Mouse (Mus musculus): Measurements from ENCODE around the gene Nfkbib. TPM values are rescaled to one million over a fixed set of nuclear protein-coding genes. Genes with fewer than 3 reads are reported as not detected.
A peak's percentile ranks its signal among the peaks of the same experiment; 100 is the strongest.

Gene Nfkbib
- polyA plus RNA-seq, 1 experiment from 2014 or later = 31.2 TPM

GRCm38 (mm10) chr7:28790066-28790806 is 22.9 kb upstream of the Nfkbib start:
- ATAC-seq (ENCODE audit: low FRiP score, low TSS enrichment) = peak; percentile 13; the same call in 1 of the 2 replicates
- Histone ChIP-seq H3K36me3 (ENCODE audit: control insufficient read depth, insufficient read depth, low read length) (peaks cover 3% of the 10 kb centered on the region; the same call in 1 of the 2 replicates), H3K4me2 (replicated peaks; ENCODE audit: low read depth) (no peak overlapping the region), H3K4me3 (ENCODE audit: low read depth, low read length) (no peak overlapping the region), H3K9me3 (ENCODE audit: control insufficient read depth, low read length) (no peaks in the 10 kb centered on the region), H3K27me3 (ENCODE audit: control insufficient read depth, insufficient read depth, low read length) (no peaks in the 10 kb centered on the region), H3K27ac (replicated peaks) (no peak overlapping the region), H3K9ac (ENCODE audit: low read length) (no peak overlapping the region), H3K4me1 (replicated peaks; ENCODE audit: control insufficient read depth, insufficient read depth) (no peaks in the 10 kb centered on the region; the same call in 1 of the 2 replicates)
- TF ChIP-seq CTCF (IDR thresholded peaks at IDR 0.05; ENCODE audit: low read depth) = peak; percentile 68
- no peak for TF ChIP-seq EP300 (optimal IDR thresholded peaks at IDR 0.05)
- 57% methylated on average over 8 of the region's 8 CpGs for WGBS
- no peak for DNase-seq (ENCODE audit: low spot score)

DNA sequence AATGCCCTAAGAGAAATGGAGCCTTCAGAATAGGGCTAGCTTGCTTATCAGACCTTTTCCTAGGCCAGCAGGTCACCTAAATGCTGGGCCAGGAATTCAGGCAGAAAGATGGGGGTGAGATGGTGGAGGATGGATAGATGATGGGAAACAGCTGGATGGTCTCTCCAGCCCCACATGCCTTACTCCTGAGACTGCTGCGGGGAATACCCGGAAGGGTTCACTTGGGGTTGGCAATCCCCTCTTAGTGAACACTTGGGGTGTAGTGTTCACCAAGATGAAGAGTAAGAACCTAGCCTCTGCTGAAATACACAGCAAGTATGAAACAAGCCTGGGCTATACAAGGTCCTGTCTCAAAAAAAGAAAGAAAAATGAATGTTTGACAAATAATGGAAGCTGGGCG is 21.9 kb upstream of the Nfkbib start:
- no peaks in the 10 kb centered on the region; the same call in 1 of the 2 replicates for H3K4me1 ChIP-seq (replicated peaks; ENCODE audit: control insufficient read depth, insufficient read depth)
- H3K27ac ChIP-seq (replicated peaks) = 0 out of 2 replicates have a peak overlapping the region, but pooled peaks have one; percentile 24
- DNase-seq (ENCODE audit: low spot score) = no peak
- no peak for TF ChIP-seq EP300 (optimal IDR thresholded peaks at IDR 0.05)
- TF ChIP-seq CTCF (IDR thresholded peaks at IDR 0.05; ENCODE audit: low read depth) = no peak
- H3K36me3 ChIP-seq (ENCODE audit: control insufficient read depth, insufficient read depth, low read length) = peaks cover 3% of the 10 kb centered on the region; the same call in 1 of the 2 replicates
- H3K27me3 ChIP-seq (ENCODE audit: control insufficient read depth, insufficient read depth, low read length) = no peaks in the 10 kb centered on the region
- H3K4me2 ChIP-seq (replicated peaks; ENCODE audit: low read depth) = no peak overlapping the region
- 39% methylated on average over 3 of the region's 3 CpGs for WGBS
- no peak for ATAC-seq (ENCODE audit: low FRiP score, low TSS enrichment)
- H3K9ac ChIP-seq (ENCODE audit: low read length) = 0 out of 2 replicates have a peak overlapping the region, but pooled peaks have one; percentile 27
- H3K9me3 ChIP-seq (ENCODE audit: control insufficient read depth, low read length) = no peaks in the 10 kb centered on the region
- H3K4me3 ChIP-seq (ENCODE audit: low read depth, low read length) = no peak overlapping the region

GRCm38 (mm10) chr7:28788307-28789195 is 21.2 kb upstream of the Nfkbib start, which contains the start of gene Rinl:
Gene Rinl (plus strand): TSS chr7:28788969.
- Histone ChIP-seq H3K9ac (ENCODE audit: low read length) (0 out of 2 replicates have a peak within 1 kb of the TSS, but pooled peaks have one; percentile 27), H3K4me2 (replicated peaks; ENCODE audit: low read depth) (no peak within 1 kb of the TSS), H3K36me3 (ENCODE audit: control insufficient read depth, insufficient read depth, low read length) (peaks cover 3% of the 10 kb centered on the region; the same call in 1 of the 2 replicates), H3K27ac (replicated peaks) (0 out of 2 replicates have a peak within 1 kb of the TSS, but pooled peaks have one; percentile 24), H3K9me3 (ENCODE audit: control insufficient read depth, low read length) (no peaks in the 10 kb centered on the region), H3K4me1 (replicated peaks; ENCODE audit: control insufficient read depth, insufficient read depth) (no peaks in the 10 kb centered on the region; the same call in 1 of the 2 replicates), H3K27me3 (ENCODE audit: control insufficient read depth, insufficient read depth, low read length) (no peaks in the 10 kb centered on the region), H3K4me3 (ENCODE audit: low read depth, low read length) (no peak within 1 kb of the TSS)
- TF ChIP-seq CTCF (IDR thresholded peaks at IDR 0.05; ENCODE audit: low read depth) (no peak), EP300 (optimal IDR thresholded peaks at IDR 0.05) (no peak)
- WGBS = 61% methylated on average over 5 of the region's 5 CpGs
- DNase-seq (ENCODE audit: low spot score) (no peak), ATAC-seq (ENCODE audit: low FRiP score, low TSS enrichment) (no peak)

DNA sequence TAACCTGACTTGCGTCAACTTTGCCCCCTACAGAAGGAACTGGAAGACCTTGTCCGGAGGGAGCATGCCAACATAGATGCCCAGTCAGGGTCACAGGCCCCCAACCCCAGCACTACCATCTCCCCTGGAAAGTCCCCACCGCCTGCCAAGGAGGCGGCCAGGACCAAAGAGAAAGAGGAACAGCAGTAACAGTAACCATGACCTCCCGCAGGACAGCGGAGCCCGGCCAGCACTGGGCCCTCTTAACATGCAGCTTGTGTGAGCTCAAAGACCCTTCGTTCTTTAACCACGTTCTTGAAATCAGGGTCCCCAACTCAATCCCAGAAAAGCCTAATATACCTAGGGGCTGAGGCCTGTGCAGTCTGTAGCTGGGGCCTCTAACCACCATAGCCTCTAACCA is 20.6 kb upstream of the Nfkbib start:
- peaks cover 6% of the 10 kb centered on the region; the same call in 1 of the 2 replicates for H3K36me3 ChIP-seq (ENCODE audit: control insufficient read depth, insufficient read depth, low read length)

DNA sequence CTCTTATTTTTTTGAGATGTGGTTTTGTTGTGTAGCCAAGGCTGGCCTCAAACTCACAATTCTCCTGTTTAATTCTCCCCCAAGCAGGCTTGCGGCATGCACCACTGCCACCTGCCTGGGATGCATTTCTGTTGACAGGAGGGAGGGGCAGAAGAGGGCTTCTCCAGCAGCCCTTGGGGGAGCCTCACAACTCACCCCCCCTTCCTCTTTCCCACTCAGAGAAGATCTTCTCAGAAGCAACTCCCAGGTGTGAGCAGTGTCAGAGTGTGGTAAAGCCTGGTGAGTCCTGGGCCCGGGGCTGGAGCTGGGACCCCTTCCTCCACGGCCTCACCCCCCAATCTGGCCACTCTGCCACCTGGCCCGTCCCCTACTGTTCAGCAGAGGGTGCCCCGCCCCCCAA is 17.8 kb upstream of the Nfkbib start:
- 74% methylated on average over 4 of the region's 5 CpGs for WGBS
- Histone ChIP-seq H3K9me3 (ENCODE audit: control insufficient read depth, low read length) (no peaks in the 10 kb centered on the region), H3K36me3 (ENCODE audit: control insufficient read depth, insufficient read depth, low read length) (peaks cover 9% of the 10 kb centered on the region; the same call in 1 of the 2 replicates), H3K4me1 (replicated peaks; ENCODE audit: control insufficient read depth, insufficient read depth) (peaks cover 3% of the 10 kb centered on the region; the same call in 1 of the 2 replicates), H3K4me3 (ENCODE audit: low read depth, low read length) (no peak overlapping the region), H3K27me3 (ENCODE audit: control insufficient read depth, insufficient read depth, low read length) (no peaks in the 10 kb centered on the region), H3K27ac (replicated peaks) (no peak overlapping the region), H3K4me2 (replicated peaks; ENCODE audit: low read depth) (no peak overlapping the region), H3K9ac (ENCODE audit: low read length) (no peak overlapping the region)
- TF ChIP-seq CTCF (IDR thresholded peaks at IDR 0.05; ENCODE audit: low read depth) (no peak), EP300 (optimal IDR thresholded peaks at IDR 0.05) (no peak)
- DNase-seq (ENCODE audit: low spot score) = no peak
- ATAC-seq (ENCODE audit: low FRiP score, low TSS enrichment) = no peak

More for the DNA sequence above, 20.6 kb upstream of the Nfkbib start:
- ATAC-seq (ENCODE audit: low FRiP score, low TSS enrichment) = no peak
- Histone ChIP-seq H3K9ac (ENCODE audit: low read length) (no peak overlapping the region), H3K4me2 (replicated peaks; ENCODE audit: low read depth) (no peak overlapping the region), H3K4me3 (ENCODE audit: low read depth, low read length) (no peak overlapping the region), H3K27ac (replicated peaks) (no peak overlapping the region), H3K27me3 (ENCODE audit: control insufficient read depth, insufficient read depth, low read length) (no peaks in the 10 kb centered on the region), H3K9me3 (ENCODE audit: control insufficient read depth, low read length) (no peaks in the 10 kb centered on the region), H3K4me1 (replicated peaks; ENCODE audit: control insufficient read depth, insufficient read depth) (no peaks in the 10 kb centered on the region; the same call in 1 of the 2 replicates)
- TF ChIP-seq CTCF (IDR thresholded peaks at IDR 0.05; ENCODE audit: low read depth) = no peak
- TF ChIP-seq EP300 (optimal IDR thresholded peaks at IDR 0.05) = no peak
- WGBS = 95% methylated on average over 9 of the region's 9 CpGs
- no peak for DNase-seq (ENCODE audit: low spot score)

Measured in stomach, postnatal 0 days (tissue).